Mouse (Mus musculus): ENCODE measurements around the gene Olfr1499.
"Not testable (repeated sequence)": the region's sequence is repeated elsewhere in the genome, so short reads cannot be mapped to it uniquely, and the experiment has no call there.

The Olfr1499 gene

GRCm38 (mm10) chr19:13819347-13819746 lies at the start of gene Olfr1499:
TSS of gene Olfr1499 (minus strand) at chr19:13819447.
- no peak for DNase-seq (ENCODE audit: low spot score in 2 of 2)

- DNase-seq (ENCODE audit: low spot score in 2 of 2), result no peak
These were observed 42.2 kb upstream of the Olfr1499 start, which contains the start of gene Olfr1502 for GRCm38 (mm10) chr19:13861495-13861894. TSS of gene Olfr1502 (plus strand) at chr19:13861795.

DNA sequence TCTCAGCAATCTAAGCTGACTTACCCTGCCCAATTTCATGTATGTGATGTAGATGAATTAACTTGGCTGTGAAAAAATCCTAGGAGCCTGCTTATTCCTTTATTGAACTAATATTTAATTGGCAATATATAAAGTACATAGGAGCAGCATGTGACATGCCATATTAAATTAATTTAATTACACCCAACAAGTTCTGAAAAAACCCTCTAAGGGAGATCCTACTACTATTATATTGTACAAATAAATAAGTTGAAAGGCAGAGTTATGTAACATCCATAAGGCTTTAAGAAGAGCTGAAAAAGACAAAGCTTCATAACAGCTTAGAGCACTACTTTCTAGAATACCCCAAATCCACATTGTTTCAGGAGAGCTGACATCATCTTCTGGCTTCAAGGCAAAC lies 31.3 kb upstream of the Olfr1499 start, which contains the start of gene Olfr1501:
Gene Olfr1501 (minus strand): TSS at position 101 of the 400 bp plus-strand sequence.
- not testable (repeated sequence) for DNase-seq (ENCODE audit: low spot score in 2 of 2)

- DNase-seq (ENCODE audit: low spot score in 2 of 2), result no peak
These were observed 11.1 kb upstream of the Olfr1499 start, which contains the start of gene Olfr1500 for GRCm38 (mm10) chr19:13830388-13830787. TSS of gene Olfr1500 (minus strand) at chr19:13830488.

DNA sequence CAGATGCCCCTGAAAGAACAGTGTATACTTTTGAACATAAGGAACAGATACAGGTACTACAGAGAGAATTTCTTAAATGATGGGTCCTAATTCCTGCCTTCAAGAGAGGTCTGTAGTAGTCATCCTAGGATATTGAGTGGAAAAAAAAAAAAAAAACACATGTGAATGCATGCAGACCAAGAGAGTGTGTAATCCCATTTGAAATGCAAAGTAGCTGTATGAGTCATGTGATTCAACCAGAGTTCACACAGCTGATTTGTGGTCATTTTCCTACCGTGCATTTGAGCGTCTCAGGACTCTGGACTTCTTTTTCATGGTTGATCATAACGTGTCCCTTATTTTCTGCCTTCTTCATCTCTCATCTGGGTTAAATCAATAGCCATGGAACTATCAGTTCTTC lies 9.2 kb upstream of the Olfr1499 start:
- DNase-seq (ENCODE audit: low spot score in 2 of 2), result no peak

GRCm38 (mm10) chr19:13820847-13821246 lies 1.6 kb upstream of the Olfr1499 start:
- DNase-seq (ENCODE audit: low spot score in 2 of 2), result no peak

- DNase-seq (ENCODE audit: low spot score in 2 of 2), result no peak
These were observed 420 bp downstream of the Olfr1499 start for GRCm38 (mm10) chr19:13818827-13819226.

GRCm38 (mm10) chr19:13812823-13813222 lies 6.4 kb downstream of the Olfr1499 start:
- DNase-seq (ENCODE audit: low spot score in 2 of 2), result no peak

GRCm38 (mm10) chr19:13805486-13805885 lies 13.8 kb downstream of the Olfr1499 start:
- not testable (repeated sequence) for DNase-seq (ENCODE audit: low spot score in 2 of 2)

- no peak for DNase-seq (ENCODE audit: low spot score in 2 of 2)
These were observed 21.1 kb downstream of the Olfr1499 start, which contains the start of gene Olfr1497 for GRCm38 (mm10) chr19:13798102-13798501. TSS of gene Olfr1497 (minus strand) at chr19:13798202.

DNA sequence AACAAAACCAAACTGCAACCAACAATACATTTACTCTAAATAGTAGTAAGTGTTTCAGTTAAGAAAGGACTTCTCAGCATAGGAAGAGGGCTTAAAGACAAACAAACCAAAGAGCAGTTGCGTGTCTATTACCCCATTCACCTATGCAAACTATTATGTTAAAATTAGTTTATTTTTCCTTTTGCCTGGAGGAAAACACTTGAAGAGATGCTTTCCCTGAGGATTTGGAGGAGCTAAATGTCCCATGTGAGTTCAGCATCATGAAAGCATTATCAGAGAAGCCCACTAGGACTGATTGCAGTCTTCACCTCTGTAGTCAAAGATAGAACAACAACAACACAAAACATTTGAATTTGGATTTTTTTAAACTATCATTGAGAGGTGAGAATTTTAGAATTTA lies 41.7 kb downstream of the Olfr1499 start, which contains the start of gene Olfr1496:
Gene Olfr1496 (plus strand): TSS at position 301 of the 400 bp plus-strand sequence.
- DNase-seq (ENCODE audit: low spot score in 2 of 2), result no peak

- DNase-seq (ENCODE audit: low spot score in 2 of 2), result no peak
These were observed 50.5 kb downstream of the Olfr1499 start for GRCm38 (mm10) chr19:13768565-13769276.

GRCm38 (mm10) chr19:13764306-13764705 lies 54.9 kb downstream of the Olfr1499 start, which contains the start of gene Olfr1495:
TSS of gene Olfr1495 (plus strand) at chr19:13764606.
- no peak for DNase-seq (ENCODE audit: low spot score in 2 of 2)

All from thymus, postnatal 10 days (tissue).